Mouse (Mus musculus) spleen, postnatal 10 days (tissue): ENCODE data around the gene Socs7.

ENCODE experiments used
- DNase-seq, 2 experiments: peaks; one replicate each; pipeline ENCODE4 v3.0.0; 2021 to 2022; ENCODE audit warnings: low spot score in 2 of 2

Gene Socs7

DNA sequence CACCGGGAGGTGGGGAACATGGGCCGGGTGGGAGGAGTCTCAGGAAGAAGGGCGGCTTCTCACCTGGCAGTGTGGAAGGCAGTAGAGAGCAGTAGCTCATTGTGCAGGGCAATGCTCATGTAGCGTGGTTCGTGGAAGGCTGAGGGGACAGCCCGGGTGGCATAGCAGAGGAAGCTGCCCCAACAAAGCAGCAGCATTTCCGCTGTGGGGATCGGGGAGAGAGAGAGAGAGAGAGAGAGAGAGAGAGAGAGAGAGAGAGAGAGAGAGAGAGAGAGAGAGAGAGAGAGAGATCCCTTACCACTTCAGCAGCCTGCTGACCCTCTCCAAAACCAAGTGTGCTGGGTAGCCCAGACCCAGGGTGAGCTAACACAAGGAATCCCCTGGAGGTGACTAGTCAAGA lies 19.2 kb upstream of the Socs7 start:
- DNase-seq: no peak

DNA sequence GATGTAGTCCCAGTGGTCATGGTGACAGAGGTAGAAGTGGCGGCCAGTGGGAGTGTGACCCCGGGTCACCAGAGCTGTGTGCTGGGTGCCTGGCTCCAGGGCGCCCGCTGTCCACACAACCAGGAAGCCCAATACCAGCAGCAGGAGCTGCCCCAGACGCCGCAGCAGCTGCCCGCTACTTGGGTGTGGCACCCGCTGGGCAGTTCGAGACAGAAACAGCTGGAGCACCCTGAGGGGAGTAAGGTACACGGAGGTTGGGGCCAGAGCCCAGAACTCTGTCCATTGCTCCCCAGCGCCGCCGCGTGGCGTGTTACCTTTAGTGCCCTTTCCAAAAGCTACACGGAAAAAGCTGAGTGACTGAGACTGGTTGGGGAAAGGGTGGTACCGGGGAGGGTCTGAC lies 18.7 kb upstream of the Socs7 start:
- DNase-seq: peak in 1 of 2 experiments; percentile 74

GRCm38 (mm10) chr11:97345446-97345845 lies 16.9 kb upstream of the Socs7 start:
- no peak for DNase-seq

GRCm38 (mm10) chr11:97346383-97346782 lies 16.0 kb upstream of the Socs7 start:
- no peak for DNase-seq

GRCm38 (mm10) chr11:97347291-97347690 lies 15.1 kb upstream of the Socs7 start:
- DNase-seq: no peak

- DNase-seq: peak in 1 of 2 experiments; percentile 42
Measured at GRCm38 (mm10) chr11:97350035-97350434, 12.3 kb upstream of the Socs7 start.

GRCm38 (mm10) chr11:97352027-97352684 lies 10.2 kb upstream of the Socs7 start, which contains the start of gene Gpr179:
TSS of gene Gpr179 (minus strand) at chr11:97352077.
- no peak for DNase-seq

GRCm38 (mm10) chr11:97352935-97353597 lies 9.3 kb upstream of the Socs7 start:
- no peak for DNase-seq

DNA sequence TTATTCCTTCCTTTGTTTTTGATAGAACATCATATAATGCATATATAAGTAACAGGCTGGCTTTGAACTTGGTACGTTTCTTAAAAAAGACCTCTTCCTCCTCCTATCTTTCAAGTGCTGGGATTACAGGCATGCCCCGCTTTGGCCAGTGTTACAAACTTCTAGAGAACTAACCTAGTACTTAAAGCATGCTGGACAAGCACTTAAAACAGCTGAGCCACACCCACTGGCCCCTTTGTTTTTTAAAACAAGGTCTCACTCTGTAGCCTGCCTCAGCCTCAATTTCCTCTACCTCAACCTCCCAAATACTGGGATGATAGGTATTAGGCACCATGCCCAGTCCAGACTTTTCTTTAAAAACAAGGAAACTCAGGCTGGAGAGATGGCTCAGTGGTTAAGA lies 7.7 kb upstream of the Socs7 start:
- DNase-seq: no peak

DNA sequence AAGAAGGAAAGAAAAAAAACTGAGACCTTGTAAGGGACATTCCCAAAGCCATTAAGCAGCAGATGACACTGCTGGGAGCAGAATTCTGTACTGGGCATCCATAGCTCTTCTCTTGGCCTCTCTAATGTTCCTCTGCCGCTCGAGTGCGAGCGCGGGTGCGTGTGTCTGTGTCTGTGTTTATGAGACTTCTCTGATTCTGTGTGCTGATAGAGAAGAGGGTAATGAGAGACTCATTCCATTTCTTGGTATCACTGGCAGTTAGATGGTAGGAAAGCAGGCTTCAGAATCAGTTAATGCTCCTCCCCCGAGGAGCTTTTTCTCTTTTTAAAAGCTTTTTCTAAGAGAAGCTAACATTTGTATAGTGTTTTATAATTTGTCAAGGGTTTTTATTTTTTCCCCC lies 7.1 kb upstream of the Socs7 start:
- no peak for DNase-seq

- DNase-seq: peak; percentile 58 to 85
Measured at GRCm38 (mm10) chr11:97357663-97358062, 4.7 kb upstream of the Socs7 start.

DNA sequence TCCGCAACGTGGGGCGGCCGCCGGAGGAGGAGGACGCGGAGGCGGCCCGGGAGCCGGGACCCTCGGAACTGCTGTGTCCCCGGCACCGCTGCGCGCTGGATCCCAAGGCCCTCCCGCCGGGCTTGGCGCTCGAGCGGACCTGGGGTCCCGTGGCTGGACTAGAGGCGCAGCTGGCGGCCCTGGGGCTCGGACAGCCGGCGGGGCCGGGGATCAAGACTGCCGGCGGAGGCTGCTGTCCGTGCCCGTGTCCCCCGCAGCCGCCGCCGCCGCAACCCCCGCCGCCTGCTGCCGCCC lies 245 bp downstream of the Socs7 start:
- DNase-seq: no peak

DNA sequence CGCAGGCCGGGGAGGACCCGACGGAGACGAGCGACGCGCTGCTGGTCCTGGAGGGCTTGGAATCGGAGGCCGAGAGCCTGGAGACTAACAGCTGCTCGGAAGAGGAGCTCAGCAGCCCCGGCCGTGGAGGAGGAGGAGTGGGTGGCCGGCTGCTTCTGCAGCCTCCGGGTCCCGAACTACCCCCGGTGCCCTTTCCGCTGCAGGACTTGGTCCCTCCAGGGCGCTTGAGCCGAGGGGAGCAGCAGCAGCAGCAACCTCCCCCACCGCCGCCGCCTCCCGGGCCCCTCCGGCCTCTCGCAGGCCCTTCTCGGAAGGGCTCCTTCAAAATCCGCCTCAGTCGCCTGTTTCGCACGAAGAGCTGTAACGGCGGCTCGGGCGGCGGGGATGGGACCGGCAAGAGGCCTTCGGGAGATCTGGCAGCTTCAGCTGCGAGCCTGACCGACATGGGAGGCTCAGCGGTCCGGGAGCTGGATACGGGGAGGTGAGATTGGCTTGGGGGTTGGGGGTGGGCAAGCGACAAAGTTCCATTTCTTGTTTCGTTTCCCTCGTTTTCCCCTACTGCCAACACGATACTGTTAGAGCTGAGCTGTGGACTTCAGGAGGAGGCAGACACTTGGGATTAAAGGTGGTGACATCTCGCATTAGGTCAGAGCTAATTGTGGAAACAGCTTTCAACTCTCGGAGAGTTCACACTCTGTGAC lies 742 bp downstream of the Socs7 start:
- DNase-seq: peak; percentile 69 to 70

DNA sequence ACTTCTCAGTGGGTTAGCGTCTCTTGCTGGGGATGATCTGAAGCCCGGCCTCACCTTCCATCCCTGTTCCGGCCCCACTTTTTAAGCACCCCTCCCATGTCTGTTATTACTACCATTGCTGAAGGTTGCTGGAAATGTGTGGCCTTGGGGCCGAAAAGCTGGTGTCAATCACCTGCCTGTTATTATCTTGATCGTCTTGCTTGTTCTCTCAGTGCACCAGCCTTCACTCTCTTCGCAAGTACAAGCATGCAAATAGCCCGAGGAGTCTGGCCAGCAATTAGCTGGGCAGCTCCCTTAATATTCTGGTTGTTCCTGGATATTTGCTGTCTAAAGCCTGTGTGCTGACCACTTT lies 1.3 kb downstream of the Socs7 start:
- DNase-seq: peak in 1 of 2 experiments; percentile 55

GRCm38 (mm10) chr11:97365556-97365955 lies 3.2 kb downstream of the Socs7 start:
- DNase-seq: no peak

DNA sequence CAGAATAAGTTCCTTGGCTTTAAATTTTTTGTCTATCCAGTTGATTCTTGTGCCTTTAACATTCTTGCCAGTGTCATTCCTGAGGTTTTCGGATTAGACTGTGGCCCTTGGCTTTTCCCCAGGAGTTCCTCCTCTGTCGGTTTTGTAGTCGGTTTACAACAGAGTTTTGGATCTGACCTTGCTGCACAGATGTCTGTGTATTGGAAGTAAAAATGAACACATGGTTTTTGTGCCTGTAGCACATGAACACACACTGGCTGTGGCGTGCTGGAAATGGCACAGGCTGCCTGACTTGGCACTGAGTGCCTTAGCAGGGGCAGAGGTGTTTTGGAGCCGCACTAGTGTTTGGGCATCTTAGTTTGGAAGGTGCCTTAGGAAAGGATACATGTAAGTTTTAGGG lies 6.2 kb downstream of the Socs7 start:
- DNase-seq: no peak

DNA sequence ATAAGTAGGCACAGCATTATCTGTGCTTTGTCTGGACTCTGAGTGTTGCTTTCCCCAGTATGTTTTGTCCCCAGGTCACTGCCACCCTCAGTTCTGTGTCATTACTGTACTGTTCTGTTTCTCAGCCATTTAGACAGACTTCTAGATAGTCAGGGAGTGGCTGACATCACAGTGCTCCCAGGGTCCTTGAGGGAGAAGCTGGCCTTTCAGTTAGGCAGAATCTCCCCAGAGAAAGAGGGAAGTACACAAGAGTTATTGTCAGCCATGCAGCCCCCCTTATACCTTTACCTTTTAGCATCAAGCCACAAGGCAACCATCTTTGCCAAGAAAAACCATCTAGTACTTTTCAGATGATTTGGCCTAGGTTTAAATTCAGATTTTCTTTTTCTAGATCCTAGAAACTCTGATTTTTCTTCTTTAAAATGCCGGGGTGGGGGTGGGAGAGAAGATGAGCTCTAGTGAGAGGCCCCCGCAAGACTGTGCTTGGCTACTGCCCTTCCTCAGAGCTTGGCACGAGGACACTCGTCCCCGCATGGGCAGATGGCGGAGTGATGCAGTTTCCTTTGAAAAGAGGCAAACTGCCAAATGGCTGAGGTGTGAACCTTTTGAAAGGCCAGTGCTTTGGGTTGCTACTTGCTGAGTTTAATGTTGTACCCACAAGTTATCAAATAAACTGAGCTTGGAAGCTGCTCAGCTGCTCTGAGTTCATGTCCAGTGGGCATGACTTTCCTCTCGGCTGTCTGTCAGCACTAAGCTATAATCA lies 8.2 kb downstream of the Socs7 start:
- no peak for DNase-seq

DNA sequence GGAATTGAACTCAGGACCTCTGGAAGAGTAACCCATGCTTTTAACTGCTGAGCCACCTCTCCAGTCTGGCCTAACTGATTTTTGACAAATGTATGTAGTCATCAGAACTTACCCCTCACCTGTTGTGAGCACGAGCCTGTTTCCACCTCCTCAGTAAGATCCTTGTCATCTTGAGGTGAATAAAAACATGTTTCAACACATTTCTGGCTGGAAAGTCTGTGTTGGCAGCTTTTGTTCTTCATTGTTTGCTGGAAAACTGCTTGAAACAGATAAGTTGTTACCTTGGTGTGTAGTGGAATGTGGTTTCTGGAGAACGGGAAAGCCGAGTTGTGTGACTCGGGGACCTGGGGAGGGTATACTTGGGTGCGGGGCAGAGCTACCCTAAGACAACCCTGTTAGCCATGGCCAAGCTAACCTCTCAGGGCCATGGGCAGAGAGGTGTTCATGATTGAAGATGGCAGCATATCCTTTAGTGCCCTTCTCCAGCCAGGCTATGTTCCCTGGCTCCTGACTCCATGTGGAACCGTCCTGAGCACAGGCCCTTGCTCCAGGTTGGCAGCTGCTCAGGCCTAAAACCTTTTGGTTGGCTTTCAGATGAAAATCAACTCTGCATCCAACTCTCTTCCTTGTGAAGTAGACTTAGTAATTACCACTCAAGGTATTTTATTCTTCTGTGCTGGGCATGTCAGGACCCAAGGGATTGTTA lies 10.0 kb downstream of the Socs7 start:
- no peak for DNase-seq

DNA sequence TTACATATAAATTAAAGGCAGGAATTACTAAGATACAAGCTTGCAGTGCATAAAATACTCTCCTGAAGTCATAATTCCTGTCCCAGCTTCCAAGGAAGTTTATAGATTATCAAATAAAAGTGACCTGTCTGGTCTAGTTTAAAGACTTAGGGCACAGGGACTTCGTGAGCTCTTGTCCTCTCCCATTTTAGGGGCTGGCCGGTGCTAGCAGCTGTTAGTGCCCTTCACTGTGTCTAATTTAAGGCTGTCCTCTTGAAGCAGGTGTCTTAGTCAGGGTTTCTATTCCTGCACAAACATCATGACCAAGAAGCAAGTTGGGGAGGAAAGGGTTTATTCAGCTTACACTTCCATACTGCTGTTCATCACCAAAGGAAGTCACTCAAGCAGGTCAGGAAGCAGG lies 11.1 kb downstream of the Socs7 start:
- DNase-seq: no peak

DNA sequence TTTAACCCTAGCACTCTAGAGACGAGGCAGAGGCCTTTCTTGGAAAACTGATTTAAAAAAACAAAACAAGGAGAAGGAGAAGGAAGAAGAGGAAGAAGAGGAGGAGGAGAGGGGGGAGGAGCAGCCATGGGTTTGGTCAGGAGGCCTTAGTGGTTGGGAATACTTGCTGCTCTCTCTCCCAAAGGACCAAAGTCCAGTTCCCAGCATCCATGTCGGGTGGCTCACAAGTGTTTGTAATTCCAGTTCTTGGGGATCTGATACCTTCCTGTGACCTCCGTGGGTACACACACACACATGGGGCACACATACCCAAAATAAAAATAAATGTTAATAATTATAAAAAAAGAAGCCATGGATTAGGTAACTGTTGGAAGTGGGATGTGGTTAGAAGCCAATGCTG lies 17.7 kb downstream of the Socs7 start:
- DNase-seq: no peak

DNA sequence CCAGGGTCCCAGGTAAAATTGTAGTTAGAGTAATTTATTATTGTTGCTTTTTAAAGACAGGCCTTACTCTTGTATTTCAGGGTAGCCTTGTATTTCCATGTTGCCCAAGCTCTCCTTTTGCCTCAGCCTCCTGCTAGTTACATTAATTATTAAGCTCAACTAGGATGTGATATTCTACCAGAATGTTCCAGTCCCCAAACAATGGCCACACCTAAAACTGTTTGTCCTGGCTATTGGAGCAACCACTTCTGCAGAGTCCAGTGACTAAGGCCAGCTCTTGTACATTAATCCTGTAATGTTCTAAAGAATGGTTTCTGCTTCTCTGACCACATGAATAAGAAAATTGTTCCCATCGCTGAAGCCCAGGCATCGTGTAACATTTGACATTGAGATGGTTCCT lies 20.7 kb downstream of the Socs7 start:
- no peak for DNase-seq

- no peak for DNase-seq
Measured at GRCm38 (mm10) chr11:97383764-97384163, 21.4 kb downstream of the Socs7 start.
